Mouse (Mus musculus) ovary, postnatal 36 days (tissue): Measurements from ENCODE around the gene Cox20.
"Not testable (repeated sequence)": the region's sequence is repeated elsewhere in the genome, so short reads cannot be mapped to it uniquely, and the experiment has no call there.

Experiments used
- DNase-seq: peaks from one replicate; pipeline ENCODE4 v3.0.0; 2022; ENCODE audit warnings: low spot score, mixed read lengths

Cox20 gene

DNA sequence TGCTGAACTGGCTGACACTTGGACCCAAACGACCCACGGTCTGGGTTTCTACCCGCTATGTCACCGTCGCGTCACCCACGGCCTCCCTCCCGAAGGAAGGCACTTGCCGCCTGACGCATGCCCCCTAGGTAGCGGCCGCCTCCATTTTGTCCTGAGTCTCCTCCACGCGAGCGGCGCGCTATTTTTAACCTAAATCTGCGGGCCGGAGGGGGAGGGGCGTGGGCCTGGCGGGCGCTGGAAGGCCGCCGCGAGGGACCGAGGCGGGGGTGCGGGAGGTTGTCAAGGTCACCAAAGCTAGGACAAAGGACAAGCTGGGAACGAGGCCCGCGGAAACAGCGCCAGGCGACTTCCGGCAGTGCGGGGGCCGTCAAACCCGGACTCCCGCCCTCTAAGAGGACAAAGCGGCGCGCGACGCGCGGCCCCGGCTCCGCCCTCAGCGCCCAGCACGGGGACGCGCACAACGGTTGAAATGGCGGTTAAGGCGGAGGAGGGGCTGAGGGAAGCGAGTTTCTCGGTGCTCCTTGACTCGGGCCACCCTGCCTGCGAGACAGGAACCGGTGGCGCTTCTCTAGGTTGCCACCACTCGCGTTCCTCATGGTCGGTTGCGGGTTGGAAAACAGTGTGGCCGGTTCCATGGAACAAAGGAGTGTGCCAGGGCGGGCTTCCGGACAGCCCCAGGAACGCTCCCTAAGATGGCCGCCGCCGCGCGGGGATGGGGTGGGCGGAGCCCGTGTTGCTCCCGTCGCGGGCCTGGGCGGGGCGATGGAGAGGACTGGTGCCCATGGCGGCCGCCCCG lies at the start of gene Cox20:
Cox20 (plus strand) TSS at position 742 of the 796 bp plus-strand sequence.
- DNase-seq, result peak; percentile 97

GRCm38 (mm10) chr1:178270635-178271034 lies 48.3 kb upstream of the Cox20 start:
- no peak for DNase-seq

DNA sequence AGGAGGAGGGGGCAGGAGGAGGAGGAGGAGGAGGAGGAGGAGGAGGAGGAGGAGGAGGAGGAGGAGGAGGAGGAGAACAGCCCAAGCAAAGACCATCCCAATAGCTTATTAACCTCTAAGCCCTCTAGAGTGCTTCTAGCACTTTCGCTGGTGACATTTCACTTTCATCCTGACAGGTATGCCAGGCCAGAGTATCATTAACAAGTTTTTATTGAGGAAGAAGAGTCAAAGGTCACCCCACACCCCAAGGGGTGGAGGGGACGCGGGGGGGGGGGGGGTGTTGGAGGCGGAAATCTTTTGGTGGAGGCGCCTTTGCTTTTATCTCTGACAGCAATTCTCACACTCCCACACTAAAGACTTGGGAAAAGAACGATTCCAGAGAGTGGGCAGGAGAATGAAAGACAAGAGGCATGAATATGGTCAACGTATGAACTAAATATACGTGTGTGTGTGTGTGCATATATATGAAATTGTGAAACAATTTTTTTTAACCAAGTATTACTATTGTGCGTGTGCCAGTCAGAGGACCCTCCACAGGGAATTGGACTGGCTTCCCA lies 43.7 kb upstream of the Cox20 start:
- DNase-seq, result no peak

GRCm38 (mm10) chr1:178275738-178276053 lies 43.2 kb upstream of the Cox20 start:
- no peak for DNase-seq

DNA sequence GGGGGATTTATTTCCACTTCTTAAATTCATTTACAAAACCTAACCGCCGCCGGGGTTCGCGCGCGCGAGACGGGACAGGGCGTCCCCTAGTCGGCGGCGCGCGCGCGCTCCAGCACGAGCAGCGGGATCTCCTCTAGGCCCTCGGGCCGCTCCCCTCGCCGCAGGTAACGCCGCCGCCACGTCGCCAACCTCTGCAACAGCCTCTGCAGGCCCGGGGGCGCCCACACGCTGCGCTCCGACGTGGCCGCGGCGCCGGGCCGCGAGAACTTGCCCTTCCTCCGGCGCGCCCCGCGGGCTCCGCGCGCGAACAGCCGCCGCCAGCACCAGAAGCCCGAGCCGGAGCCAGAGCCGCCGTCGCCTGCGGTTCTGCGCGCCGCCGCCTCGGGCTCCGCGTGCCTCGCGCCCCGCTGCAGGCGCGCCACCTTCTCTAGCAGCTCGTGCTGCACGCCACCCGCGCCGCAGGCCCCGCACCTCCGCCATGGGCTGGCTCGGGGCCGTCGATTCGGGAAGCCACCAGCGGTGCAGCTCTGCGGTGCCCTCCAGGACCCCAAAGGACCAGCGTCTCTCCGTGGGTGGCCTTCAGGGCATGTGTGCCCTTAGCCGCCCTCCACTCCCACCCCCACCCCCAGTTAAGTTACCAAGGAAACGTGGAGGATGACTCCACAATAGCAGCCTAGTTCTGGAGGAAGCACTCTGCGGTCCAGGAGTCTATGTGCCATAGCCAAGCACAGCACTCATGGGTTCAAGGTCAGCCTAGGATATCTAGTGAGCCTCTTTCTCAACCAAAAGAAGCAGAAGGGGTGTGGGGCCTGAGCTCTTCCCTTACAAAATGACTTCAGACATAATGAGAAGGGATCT lies 42.6 kb upstream of the Cox20 start:
- peak; percentile 65 for DNase-seq

- DNase-seq, result not testable (repeated sequence)
Observed at GRCm38 (mm10) chr1:178283314-178283713, 35.6 kb upstream of the Cox20 start.

- DNase-seq, result no peak
Observed at GRCm38 (mm10) chr1:178283946-178284720, 34.8 kb upstream of the Cox20 start.

- DNase-seq, result no peak
Observed at GRCm38 (mm10) chr1:178287601-178288176, 31.2 kb upstream of the Cox20 start.

- DNase-seq, result no peak
Observed at GRCm38 (mm10) chr1:178291716-178292115, 27.2 kb upstream of the Cox20 start.

DNA sequence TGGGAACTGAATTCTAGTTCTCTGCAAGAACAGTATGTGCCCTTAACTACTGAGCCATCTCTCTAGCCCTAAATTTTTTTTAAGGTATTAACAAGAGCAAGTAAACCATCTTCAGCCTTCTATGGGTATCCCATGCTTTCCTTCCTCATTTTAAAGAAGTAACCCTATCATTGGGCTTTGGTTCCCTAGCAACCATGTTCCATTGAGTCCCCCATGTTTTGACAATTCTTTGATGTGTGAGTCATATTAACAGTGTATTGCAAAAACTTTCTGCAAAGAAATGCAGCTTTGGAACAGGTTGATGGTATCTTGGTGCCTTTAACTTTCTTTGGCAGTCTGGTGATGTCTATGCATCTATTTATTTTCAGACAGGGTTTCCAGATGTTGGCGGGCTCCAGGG lies 24.9 kb upstream of the Cox20 start:
- no peak for DNase-seq

DNA sequence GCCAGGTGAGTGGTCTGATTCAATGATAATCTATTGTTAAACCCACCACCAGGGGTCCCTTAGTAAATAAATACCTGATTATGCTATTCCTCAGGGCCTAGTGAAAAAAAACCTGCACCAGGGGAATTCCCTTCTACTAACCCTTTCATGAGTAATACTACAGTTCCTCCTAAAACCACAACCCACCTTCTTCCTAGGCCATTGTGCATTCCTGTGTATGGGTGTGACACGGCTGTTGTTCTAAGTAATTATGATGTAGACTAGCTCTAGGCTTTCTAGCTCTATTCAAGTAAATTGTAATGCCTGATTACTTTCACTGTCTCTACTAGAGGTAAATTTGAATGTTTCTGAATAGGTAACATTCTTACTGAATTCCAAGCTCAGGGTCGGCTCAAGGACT lies 17.7 kb upstream of the Cox20 start:
- DNase-seq, result not testable (repeated sequence)

DNA sequence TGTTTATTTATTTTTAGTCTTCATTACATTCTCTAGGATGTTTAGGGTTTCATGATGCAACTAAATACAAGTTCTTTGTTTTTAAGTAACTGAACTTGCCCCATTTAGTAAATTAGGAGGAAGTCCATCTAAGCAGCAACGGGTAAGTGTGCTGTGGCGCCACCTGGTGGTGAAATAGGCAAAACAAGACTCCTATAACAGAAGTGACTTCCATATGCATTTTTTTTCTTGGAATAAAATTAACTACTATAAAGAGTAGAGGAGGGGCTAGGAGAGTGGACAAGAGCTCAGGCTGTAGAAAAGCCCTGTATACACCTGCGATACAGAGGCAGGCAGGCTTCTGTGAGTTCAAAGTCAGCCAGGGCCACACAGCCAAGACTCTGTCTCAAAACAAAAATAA lies 15.5 kb upstream of the Cox20 start:
- DNase-seq, result peak; percentile 66

DNA sequence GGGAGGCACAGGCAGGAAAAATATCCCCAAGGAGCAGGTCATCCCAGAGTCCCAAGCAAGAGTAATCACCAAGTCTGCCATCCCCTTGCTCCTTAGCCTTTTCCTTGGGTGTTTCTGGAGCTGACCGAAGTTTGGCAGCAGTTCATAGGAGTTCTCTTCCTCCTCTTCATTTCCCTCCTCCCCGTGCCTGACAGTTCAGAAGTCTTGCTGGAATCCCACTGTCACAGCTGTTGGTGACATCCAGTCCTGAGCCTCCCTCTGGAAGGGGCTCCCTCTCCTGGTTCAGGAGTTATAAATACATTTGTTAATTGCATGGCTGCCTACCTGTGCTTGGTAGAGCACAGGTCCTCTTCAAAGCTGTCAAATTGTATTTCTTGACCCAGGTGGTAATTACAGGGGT lies 9.4 kb upstream of the Cox20 start:
- DNase-seq, result no peak

DNA sequence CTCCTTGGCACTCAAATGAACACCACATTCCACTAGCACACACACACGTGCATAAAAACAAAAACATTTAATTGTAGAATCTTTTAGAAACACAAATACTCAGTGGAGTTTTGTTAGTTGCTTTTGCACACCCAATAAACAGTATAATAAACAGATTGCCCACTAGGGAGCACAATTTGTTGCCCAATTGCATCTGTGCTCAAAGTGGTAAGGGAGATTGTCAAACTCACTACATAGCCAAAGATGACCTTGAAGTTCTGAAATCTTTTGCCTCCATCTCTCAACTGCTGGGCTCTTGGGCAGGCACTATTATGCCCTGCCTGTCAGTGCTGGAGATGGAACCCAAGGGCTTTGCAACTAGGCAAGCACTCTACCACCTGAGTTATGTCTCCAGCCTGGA lies 8.8 kb upstream of the Cox20 start:
- DNase-seq, result no peak

- no peak for DNase-seq
Observed at GRCm38 (mm10) chr1:178313039-178313597, 5.8 kb upstream of the Cox20 start.

DNA sequence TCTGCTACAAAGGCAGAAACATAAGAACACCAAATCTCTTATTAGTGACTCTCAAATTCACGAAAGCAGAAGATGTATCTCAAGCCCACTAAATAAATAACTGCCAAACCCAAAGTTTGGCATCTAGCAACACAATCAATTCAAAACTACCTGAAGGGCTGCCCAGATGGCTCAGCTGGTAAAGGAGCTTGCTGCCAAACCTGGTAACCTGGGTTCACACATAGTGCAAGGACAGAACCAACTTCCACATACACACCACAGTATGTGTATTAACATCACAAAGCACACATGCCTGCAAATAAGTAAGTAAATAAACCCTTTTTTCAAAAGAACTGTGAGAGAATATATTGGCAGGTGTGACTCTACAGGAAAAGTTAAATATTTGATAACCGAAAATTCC lies 4.7 kb upstream of the Cox20 start:
- no peak for DNase-seq

- DNase-seq, result no peak
Observed at GRCm38 (mm10) chr1:178317275-178318001, 1.5 kb upstream of the Cox20 start.

GRCm38 (mm10) chr1:178318002-178318388 lies 935 bp upstream of the Cox20 start:
- DNase-seq, result no peak

DNA sequence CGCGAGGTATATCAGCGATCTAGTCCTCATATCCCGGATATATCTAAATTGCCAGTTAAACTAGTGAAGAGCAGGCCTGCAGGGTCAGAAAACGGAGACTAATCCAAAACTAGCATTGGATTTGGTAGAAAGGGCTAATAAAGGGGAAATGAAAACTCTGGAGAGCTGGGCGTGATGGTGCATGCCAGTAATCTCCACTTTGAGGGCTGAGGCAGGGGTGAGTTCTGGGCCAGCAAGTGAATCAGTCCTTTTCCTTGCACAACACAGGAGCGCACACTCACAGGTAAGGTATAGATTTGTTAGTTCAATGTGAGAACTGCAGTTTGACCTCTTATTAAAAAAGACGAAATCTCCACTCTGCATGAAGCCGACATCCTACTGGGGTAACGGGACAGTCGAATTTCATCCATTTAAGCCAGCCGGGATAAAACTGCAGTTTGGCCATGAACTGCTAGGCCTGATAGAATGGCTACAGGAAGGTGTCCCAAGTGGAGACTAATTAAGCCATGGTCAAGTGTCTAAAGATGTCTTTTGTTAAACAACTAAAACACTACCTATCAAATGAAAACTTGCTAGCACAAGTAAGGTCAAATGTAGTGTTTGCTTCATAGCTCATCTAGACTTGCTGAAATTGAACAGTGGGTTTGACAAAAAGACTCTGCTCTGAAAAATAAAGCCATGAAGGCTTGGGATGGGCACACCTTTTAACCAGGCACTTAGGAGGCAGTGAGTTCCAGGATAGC lies 536 bp downstream of the Cox20 start:
- DNase-seq, result no peak

DNA sequence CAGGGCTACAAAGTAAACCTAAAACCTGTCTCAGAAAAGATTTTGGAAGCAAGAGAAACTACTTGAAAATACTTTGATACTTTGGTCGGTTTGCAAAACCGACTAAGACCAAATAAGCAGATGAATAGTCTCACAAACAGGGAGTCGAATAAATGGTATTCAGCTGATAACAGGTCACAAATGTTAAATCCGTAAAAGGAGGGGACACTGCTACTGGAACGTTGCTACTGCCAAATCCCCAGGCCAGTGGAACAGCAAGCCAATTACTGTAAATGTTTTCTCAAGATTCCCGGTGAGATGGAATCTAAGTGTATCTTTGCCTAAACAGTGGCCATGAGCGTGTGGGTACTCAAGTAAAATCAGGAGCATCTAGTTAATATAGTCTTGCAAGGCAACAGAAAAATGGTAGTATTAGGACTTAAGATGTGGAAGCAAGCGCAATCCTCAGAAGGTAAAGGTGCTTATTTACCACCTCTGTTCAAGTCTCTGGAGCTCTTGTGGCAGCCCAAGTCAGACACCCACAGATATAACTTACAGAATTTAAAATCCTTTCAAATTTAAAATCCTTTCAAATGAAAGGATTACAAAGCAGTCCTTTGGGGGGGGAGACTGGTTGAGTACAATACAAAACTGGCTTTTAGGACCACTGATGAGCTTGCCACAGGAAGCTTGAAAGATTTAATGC lies 1.2 kb downstream of the Cox20 start:
- no peak for DNase-seq
